13 mouse cellular contexts compared by ENCODE assay signal in the genomic region with DNA sequence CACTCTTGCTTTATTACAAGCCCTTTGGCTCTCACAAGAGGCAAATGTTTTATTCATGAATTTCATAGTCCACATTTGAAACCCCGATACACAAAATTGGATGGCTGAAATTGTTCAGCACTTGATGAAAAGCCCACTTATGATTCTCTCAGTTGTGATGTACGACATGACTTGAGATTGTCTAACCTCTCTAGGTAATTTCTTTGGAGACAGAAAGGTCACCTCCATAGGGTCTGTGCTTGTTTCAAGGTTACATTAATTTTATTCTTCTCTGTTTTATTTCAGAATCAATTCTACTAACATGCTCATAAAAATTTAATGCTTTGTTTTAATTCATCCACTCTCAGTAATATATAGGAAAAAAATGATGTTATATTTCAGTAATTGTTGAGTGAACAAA.
"Had no signal": no experiment of that assay in that cellular context is flagged by ENCODE, and none has a peak within 500 bp of the region (broad histone marks: within the 10 kb centered on the region; RNA-seq: fewer than 3 reads in every experiment).

No protein-coding gene starts in this region.

- H3K4me1 ChIP-seq: liver, embryonic 13.5 days; liver, embryonic 15.5 days; lung, embryonic 15.5 days; megakaryocyte, embryonic 14.5 days; midbrain, embryonic 12.5 days; stomach, embryonic 15.5 days had no signal

- H3K4me3 ChIP-seq: liver, embryonic 13.5 days; liver, embryonic 15.5 days; lung, embryonic 15.5 days; megakaryocyte, embryonic 14.5 days; midbrain, embryonic 12.5 days; stomach, embryonic 15.5 days had no signal

- H3K27me3 ChIP-seq: liver, embryonic 13.5 days; liver, embryonic 15.5 days; lung, embryonic 15.5 days; megakaryocyte, embryonic 14.5 days; midbrain, embryonic 12.5 days; stomach, embryonic 15.5 days had no signal

- H3K9me3 ChIP-seq: liver, embryonic 13.5 days; liver, embryonic 15.5 days; lung, embryonic 15.5 days; megakaryocyte, embryonic 14.5 days; midbrain, embryonic 12.5 days; stomach, embryonic 15.5 days had no signal

- H3K36me3 ChIP-seq: liver, embryonic 13.5 days; liver, embryonic 15.5 days; lung, embryonic 15.5 days; midbrain, embryonic 12.5 days; stomach, embryonic 15.5 days had no signal

- ATAC-seq: lung, postnatal 0 days had no signal

- DNase-seq: liver, embryonic 13.5 days; lung, adult 2 months; thymus, adult 2 months; thymus, postnatal 25 days had no signal

- H3K27ac ChIP-seq: liver, embryonic 13.5 days; liver, embryonic 15.5 days; lung, embryonic 15.5 days; macrophage; midbrain, embryonic 12.5 days; stomach, embryonic 15.5 days; stomach, postnatal 0 days had no signal

- H3K9ac ChIP-seq: liver, embryonic 13.5 days; liver, embryonic 15.5 days; liver, postnatal 0 days; lung, embryonic 15.5 days; midbrain, embryonic 12.5 days; stomach, embryonic 15.5 days had no signal

- H3K4me2 ChIP-seq: liver, embryonic 13.5 days; liver, embryonic 15.5 days; lung, embryonic 15.5 days; midbrain, embryonic 12.5 days; stomach, embryonic 15.5 days had no signal
